Mouse (Mus musculus): Measurements from ENCODE around the gene Cdan1. TPM values are rescaled to one million over a fixed set of nuclear protein-coding genes. Genes with fewer than 3 reads are reported as not detected.
"Not testable (repeated sequence)": the region's sequence is repeated elsewhere in the genome, so short reads cannot be mapped to it uniquely, and the experiment has no call there.

The Cdan1 gene
- total RNA-seq, 2 experiments from 2014 or later: 5.4 to 12.5 TPM

DNA sequence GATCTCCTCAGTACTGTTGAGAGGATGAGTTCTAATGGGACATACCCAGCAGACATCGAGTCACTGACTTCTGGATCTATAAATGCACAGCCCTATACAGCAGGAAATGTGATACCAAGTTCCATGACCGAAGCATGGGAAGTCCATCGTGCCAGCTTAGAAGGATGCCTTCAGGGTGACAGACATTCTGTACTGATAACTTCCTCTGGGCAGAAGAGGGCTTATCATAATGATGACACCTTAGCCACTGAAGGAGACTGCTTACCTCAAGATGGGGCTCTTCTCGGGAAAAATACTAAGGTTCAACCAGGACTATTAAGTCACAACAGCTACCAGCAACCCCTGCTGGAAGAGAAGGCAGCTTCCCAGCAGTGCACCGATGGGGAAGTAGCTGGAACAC, 152.2 kb downstream of the Cdan1 start:
- ATAC-seq (replicated peaks; ENCODE audit: low FRiP score, poor library complexity, severe bottlenecking): peak; percentile 85

DNA sequence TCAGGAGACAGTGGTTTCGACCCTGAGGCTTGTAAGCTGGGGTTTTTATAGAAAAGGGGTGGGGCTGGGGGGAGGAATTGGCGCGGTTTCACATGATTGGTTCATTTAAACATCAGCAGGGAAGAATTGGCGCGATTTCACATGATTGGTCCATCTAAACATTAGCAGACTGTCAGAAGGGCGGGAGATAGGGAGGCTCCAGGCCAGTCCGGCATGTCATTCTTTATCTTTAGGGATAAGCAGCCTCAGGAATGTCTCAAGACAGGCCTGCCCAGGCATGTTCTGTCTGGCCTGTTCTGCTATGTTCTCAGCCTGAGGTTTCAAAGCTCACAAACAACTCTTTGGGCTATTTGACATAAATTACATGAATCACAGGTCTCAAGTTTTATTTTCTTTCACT, 168.8 kb downstream of the Cdan1 start:
- not testable (repeated sequence) for ATAC-seq (replicated peaks; ENCODE audit: low FRiP score, poor library complexity, severe bottlenecking)

- ATAC-seq (replicated peaks; ENCODE audit: low FRiP score, poor library complexity, severe bottlenecking): no peak
Measured at GRCm38 (mm10) chr2:120670253-120670652, 179.7 kb downstream of the Cdan1 start.

- no peak for ATAC-seq (replicated peaks; ENCODE audit: low FRiP score, poor library complexity, severe bottlenecking)
Measured at GRCm38 (mm10) chr2:120667446-120667845, 182.5 kb downstream of the Cdan1 start.

Other genes with a start within 250 kb of the Cdan1 start
- gene Haus2, start 240.7 kb downstream of the Cdan1 start, total RNA-seq (2015; ENCODE audit: low replicate concordance): 4.2 and 7.9 TPM in 2 replicates
- gene Haus2, start 240.7 kb downstream of the Cdan1 start, total RNA-seq (2017; ENCODE audit: low replicate concordance): 3.0 and 5.2 TPM in 2 replicates
- 1.3 and 1.9 TPM in 2 replicates for gene Lrrc57, start 240.6 kb downstream of the Cdan1 start, total RNA-seq (2015; ENCODE audit: low replicate concordance)
- gene Lrrc57, start 240.6 kb downstream of the Cdan1 start, total RNA-seq (2017; ENCODE audit: low replicate concordance): 7.8 and 12.0 TPM in 2 replicates
- 0.84 and 7.1 TPM in 2 replicates for gene Stard9, start 221.0 kb downstream of the Cdan1 start, total RNA-seq (2015; ENCODE audit: low replicate concordance)
- 0.94 and 1.1 TPM in 2 replicates for gene Stard9, start 221.0 kb downstream of the Cdan1 start, total RNA-seq (2017; ENCODE audit: low replicate concordance)
- 1.2 and 3.1 TPM in 2 replicates for gene Ttbk2, start 476 bp upstream of the Cdan1 start, total RNA-seq (2015; ENCODE audit: low replicate concordance)
- 1.1 and 1.4 TPM in 2 replicates for gene Ttbk2, start 476 bp upstream of the Cdan1 start, total RNA-seq (2017; ENCODE audit: low replicate concordance)
- 17.6 and 21.9 TPM in 2 replicates for gene Ubr1, start 120.6 kb upstream of the Cdan1 start, total RNA-seq (2015; ENCODE audit: low replicate concordance)
- gene Ubr1, start 120.6 kb upstream of the Cdan1 start, total RNA-seq (2017; ENCODE audit: low replicate concordance): 21.9 and 24.1 TPM in 2 replicates
- gene Tmem62, start 126.9 kb upstream of the Cdan1 start, total RNA-seq (2015; ENCODE audit: low replicate concordance): 2.5 and 21.9 TPM in 2 replicates
- gene Tmem62, start 126.9 kb upstream of the Cdan1 start, total RNA-seq (2017; ENCODE audit: low replicate concordance): 11.4 and 20.8 TPM in 2 replicates
- gene Ccndbp1, start 158.3 kb upstream of the Cdan1 start, total RNA-seq (2015; ENCODE audit: low replicate concordance): 367 and 375 TPM in 2 replicates
- 422 and 452 TPM in 2 replicates for gene Ccndbp1, start 158.3 kb upstream of the Cdan1 start, total RNA-seq (2017; ENCODE audit: low replicate concordance)
- gene Epb42, start 186.9 kb upstream of the Cdan1 start, total RNA-seq (2015; ENCODE audit: low replicate concordance): 1,106 and 1,220 TPM in 2 replicates
- gene Epb42, start 186.9 kb upstream of the Cdan1 start, total RNA-seq (2017; ENCODE audit: low replicate concordance): 1,374 and 1,456 TPM in 2 replicates
- gene Tgm5, start 235.7 kb upstream of the Cdan1 start, total RNA-seq (2015; ENCODE audit: low replicate concordance): not detected in 2 replicates
- not detected in 2 replicates for gene Tgm5, start 235.7 kb upstream of the Cdan1 start, total RNA-seq (2017; ENCODE audit: low replicate concordance)